Mouse (Mus musculus) ES-Bruce4 (cell line): ENCODE results near the gene BC017158.
"Not testable (repeated sequence)": the region's sequence is repeated elsewhere in the genome, so short reads cannot be mapped to it uniquely, and the experiment has no call there.

Source experiments
- CTCF ChIP-seq: IDR thresholded peaks from one replicate; pipeline ENCODE4 v1.8.1; 2011; ENCODE audit warnings: low read depth, low read length
- EP300 ChIP-seq: IDR thresholded peaks from 2 replicates; pipeline ENCODE4 v1.6.1; 2011; ENCODE audit warnings: low read depth, low read length; ENCODE audit not compliant: insufficient read depth

- not testable (repeated sequence) for TF ChIP-seq EP300, CTCF
Measured at GRCm38 (mm10) chr7:128340321-128340720, 42.4 kb upstream of the BC017158 start.
